Mouse (Mus musculus): Measurements from ENCODE around the gene Gc.

DNA sequence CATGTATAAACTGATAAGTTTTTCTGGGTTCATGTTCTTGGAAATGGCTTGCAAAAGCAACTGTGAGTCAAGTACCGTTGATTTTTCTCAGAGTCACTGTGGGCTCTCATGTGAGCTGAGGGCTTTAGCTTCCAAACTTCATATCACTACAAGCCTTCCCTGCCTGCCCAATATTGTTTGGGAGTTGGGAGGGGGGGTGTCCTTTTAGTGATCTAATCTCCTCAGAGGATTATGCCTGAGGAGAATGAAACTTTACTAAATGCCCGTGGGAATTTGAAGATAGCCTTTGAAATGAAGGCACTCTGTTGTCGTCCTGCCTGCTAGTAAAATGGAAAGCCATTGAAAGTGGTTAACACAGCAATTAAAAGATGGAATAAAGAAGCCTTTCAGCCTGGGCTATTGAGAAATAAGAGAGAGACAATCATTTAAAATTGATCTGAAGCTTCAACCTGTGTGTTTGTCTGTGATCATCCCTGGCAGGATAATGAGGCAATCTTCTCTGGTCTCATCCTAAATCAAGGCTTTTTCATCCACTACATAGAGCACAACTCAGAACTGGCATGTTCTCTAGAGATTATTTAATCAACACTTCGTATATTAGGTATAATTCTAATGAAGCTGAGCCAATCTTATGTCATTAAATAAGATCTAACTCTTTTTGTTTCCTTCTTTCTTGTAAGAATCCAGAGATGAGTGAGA is 89.5 kb downstream of the Gc start:
- TF ChIP-seq CTCF (IDR thresholded peaks at IDR 0.05; ENCODE audit: control insufficient read depth, insufficient read depth, insufficient read length) (no peak), MYOD1 (IDR thresholded peaks at IDR 0.05; ENCODE audit: control insufficient read depth, insufficient read length, low read depth) (no peak), USF1 (IDR thresholded peaks at IDR 0.05; ENCODE audit: low read depth) (no peak), MAX (IDR thresholded peaks at IDR 0.05) (no peak), MYOG (IDR thresholded peaks at IDR 0.05; ENCODE audit: control insufficient read depth, extremely low read depth, insufficient read length) (no peak), FOSL1 (IDR thresholded peaks at IDR 0.05; ENCODE audit: insufficient read depth, low read length, poor library complexity, severe bottlenecking) (no peak), CEBPB (IDR thresholded peaks at IDR 0.05; ENCODE audit: low read depth) (no peak)
